Mouse (Mus musculus) frontal cortex, postnatal 25 days (tissue): Measurements from ENCODE around the gene Rap1gap2.

Experiments
- DNase-seq, 2 experiments: peaks; one replicate each; pipeline ENCODE4 v3.0.0; 2022; ENCODE audit warnings: low spot score in 2 of 2

The Rap1gap2 gene

DNA sequence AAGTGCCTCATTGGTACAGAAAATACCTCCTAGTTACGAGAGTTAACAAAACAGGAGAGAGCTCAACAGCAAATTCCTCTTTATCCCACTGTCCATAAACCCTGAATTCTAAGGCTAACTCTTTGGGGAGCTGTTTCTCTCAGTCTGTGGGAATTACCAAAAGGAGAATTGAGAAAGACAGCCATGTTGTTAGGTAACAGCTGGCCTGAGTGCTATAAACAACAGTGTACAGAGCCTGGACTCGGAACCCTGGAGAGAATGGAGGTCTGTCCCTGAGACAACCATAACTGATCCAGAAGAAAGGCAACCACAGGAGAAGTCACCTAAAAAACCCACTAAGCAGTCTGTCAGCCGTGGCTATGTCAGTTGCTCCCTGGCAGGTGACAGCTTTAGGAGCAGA is 198.3 kb downstream of the Rap1gap2 start:
- DNase-seq, result no peak

DNA sequence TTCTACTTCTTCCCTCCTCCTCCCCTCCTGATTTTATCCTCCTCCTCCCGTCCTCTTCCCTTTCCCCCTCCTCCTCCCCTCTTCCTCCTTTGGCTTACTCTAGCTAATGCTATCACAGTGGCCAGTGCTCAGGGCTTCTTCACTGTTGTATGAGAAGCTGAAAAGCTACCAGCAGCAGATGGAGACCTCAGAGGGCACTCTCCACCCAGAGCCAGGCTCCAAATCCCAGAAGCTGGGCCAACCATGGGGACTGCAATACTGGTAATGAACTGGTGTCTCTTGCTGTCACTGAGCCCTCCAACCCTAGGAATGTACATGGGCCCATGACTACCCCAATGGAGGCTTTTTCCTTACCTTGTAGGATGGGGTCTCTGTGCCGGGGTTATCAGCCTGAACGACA is 198.8 kb downstream of the Rap1gap2 start:
- DNase-seq, result no peak

DNA sequence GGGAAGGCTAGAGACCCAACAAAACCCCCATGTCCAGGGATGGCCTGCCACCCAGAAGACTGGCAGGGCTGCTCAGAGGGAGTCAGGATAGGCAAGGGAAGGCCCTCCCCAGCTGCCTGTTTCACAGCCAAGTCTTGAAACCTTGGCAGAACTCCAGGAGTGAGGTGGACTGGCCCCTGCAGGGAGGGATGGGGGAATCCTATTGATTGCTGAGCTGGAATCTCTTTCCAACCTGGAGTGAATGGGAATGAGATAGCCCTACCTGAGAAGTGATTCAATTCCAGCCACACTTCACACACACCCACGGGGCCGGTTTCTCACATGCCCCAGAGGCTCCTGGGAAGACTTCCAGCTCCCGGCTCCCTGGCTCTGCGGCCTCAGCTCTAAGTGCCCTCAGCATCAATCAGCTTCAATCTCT is 200.9 kb downstream of the Rap1gap2 start:
- DNase-seq, result peak in 1 of 2 experiments; percentile 25

GRCm38 (mm10) chr11:74409447-74409754 is 201.3 kb downstream of the Rap1gap2 start:
- no peak for DNase-seq

GRCm38 (mm10) chr11:74408587-74409446 is 201.9 kb downstream of the Rap1gap2 start:
- peak; percentile 70 to 88 for DNase-seq

- DNase-seq, result no peak
Measured at GRCm38 (mm10) chr11:74405201-74405600, 205.5 kb downstream of the Rap1gap2 start.

DNA sequence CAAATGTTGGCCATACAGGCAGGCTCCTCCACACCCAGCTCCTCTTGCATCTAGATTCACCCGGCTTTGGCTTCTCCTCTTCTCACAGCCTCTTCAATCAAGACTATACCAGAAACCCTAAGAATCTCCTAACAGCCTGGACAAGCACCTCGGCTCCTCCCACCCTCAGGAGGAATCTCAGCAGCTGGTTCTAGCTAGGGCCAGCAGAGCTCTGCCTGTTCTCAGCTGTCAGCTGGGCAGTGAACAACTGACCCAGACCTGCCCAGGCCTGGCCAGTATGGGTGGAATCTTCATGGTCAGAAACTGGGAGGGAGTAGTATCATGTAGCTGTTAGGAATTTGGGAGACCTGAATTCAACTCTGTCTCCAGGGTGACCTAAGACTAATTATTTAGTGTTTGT is 206.5 kb downstream of the Rap1gap2 start:
- DNase-seq, result no peak

DNA sequence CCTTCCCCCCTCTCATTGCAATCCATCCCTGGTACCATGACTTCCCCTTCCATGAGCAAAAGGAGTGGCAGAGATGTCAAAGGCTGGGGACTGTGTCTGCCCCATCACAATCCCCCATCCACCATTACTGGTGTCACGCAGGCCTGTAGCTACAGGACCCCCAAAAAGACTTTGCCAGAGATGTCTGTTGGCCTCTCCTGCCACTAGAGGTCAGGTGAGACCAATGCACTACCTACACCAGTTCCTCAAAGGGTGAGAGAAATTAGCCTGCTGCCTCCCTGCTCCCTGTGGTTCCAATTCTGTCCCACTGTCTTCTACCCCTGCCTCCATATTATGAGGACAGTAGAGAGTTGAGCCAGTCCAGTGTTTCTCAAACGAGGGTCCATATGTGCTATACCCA is 208.6 kb downstream of the Rap1gap2 start:
- no peak for DNase-seq

DNA sequence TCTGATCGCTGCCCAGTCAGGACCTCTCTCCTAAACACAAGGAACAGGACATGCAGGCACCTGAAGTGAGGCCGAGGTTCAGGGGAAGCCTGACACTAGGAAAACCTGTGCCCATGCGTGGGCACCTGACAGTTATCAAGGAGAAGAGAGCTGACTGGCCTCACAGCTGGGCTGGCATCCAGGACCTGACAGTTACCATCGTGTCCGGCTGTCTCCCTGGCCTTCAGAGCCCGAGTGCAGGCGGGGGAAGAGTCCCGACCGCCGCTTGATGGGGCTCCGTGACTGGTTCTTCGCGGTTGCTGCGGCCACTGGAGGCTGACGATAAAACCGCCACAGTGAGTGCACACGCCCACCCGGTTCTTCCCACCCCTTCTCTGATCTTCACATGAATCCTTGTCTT is 215.1 kb downstream of the Rap1gap2 start:
- no peak for DNase-seq

DNA sequence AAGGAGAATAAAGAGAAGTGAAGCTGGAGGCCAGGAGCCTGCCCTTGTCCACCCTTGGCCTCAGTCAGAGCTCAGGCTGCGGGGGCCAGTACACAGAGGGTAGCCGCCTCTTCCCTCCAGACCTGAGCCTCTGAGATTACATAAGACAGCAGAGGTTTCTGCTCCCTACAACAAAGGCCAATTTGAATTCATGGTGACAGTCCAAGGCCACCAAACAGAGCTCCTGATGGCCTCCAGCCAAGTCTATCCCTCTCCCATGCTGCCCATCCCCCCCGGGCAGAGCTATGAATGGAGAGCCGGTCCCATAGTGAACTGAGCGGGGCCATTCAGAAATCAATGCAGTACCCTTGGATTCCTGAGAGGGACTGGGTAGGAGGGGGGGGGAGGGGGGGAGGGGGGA is 217.2 kb downstream of the Rap1gap2 start:
- no peak for DNase-seq

GRCm38 (mm10) chr11:74392903-74393302 is 217.8 kb downstream of the Rap1gap2 start:
- no peak for DNase-seq

DNA sequence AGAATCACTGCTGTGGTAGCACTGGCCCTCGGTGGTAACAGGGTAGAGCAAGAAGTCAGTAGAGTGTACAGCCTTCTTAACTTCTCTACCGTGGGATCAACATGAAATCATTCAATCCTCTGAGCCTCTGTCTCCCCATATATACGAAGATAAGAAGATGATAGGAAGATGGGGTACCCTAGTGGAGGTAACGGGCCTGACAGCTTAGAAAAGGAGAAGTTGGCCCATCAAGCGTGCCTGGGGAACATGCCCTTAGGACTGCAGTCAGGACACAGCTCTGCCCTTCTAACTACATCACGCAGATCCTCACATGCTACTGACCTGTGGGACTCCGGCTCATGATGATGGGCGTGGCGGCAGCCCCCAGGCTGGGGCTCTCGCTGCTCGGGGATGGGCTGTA is 218.8 kb downstream of the Rap1gap2 start:
- no peak for DNase-seq

GRCm38 (mm10) chr11:74387203-74387602 is 223.5 kb downstream of the Rap1gap2 start:
- DNase-seq, result no peak

GRCm38 (mm10) chr11:74385674-74386073 is 225.0 kb downstream of the Rap1gap2 start:
- DNase-seq, result no peak

GRCm38 (mm10) chr11:74379166-74379873 is 231.4 kb downstream of the Rap1gap2 start:
- DNase-seq, result no peak

- peak; percentile 36 to 60 for DNase-seq
Measured at GRCm38 (mm10) chr11:74376847-74377246, 233.9 kb downstream of the Rap1gap2 start.

- DNase-seq, result peak; percentile 81 to 88
Measured at GRCm38 (mm10) chr11:74371393-74372100, 239.2 kb downstream of the Rap1gap2 start.

DNA sequence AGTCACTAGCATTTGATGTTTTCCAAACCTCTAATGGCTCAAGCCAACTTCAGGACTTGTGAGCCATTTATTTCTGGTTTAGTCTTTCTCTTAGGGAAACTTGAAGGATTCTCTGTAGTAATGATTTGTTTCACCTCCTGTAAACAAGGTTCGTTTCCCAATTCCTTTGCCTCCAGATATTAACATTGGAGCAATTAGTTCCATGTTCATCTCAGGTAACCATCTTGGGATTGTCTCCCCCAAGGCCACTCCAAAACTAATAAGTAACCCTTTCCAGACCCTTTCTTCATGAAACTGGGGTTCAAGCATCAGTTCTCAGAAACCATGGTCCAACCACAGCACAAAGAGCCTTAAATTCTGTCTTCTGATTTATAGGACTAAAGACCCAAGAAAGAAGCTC is 248.9 kb downstream of the Rap1gap2 start, which contains the start of gene Olfr412:
Gene Olfr412, plus strand, starts transcription at position 301 of the 400 bp plus-strand sequence.
- DNase-seq, result no peak

- DNase-seq, result no peak
Measured at GRCm38 (mm10) chr11:74352550-74352949, 258.2 kb downstream of the Rap1gap2 start, which contains the start of gene Olfr411. TSS of gene Olfr411 (minus strand) at chr11:74352650.

GRCm38 (mm10) chr11:74337931-74338330 is 272.8 kb downstream of the Rap1gap2 start, which contains the start of gene Olfr410:
TSS of gene Olfr410 (minus strand) at chr11:74338031.
- DNase-seq, result no peak
